24 mouse cellular contexts compared by ENCODE assay signal in genomic region chr6:36695481-36695880, GRCm38 (mm10).
DNase-seq lines count a peak whose midpoint lies in the region; ATAC-seq and TF ChIP-seq lines count a peak whose summit lies in the region.
"Had no signal": no experiment of that assay in that cellular context is flagged by ENCODE, and none has a peak within 500 bp of the region (broad histone marks: within the 10 kb centered on the region; RNA-seq: fewer than 3 reads in every experiment).

No protein-coding gene starts in this region.

- H3K27me3 ChIP-seq in embryonic facial prominence, embryonic 11.5 days (ENCODE audit: control insufficient read depth, insufficient read depth, low read length): no peaks in the 10 kb centered on the region
- no peaks in the 10 kb centered on the region for H3K27me3 ChIP-seq in embryonic facial prominence, embryonic 10.5 days (replicated peaks; ENCODE audit: low read depth, poor library complexity, severe bottlenecking)
- H3K27me3 ChIP-seq in kidney, postnatal 0 days (ENCODE audit: insufficient read depth, low read length): no peaks in the 10 kb centered on the region
- no peaks in the 10 kb centered on the region for H3K27me3 ChIP-seq in limb, embryonic 14.5 days (ENCODE audit: control insufficient read depth, insufficient read depth, low read length)
- no peaks in the 10 kb centered on the region for H3K27me3 ChIP-seq in heart, embryonic 10.5 days (ENCODE audit: insufficient read depth, poor library complexity, severe bottlenecking)
- H3K27me3 ChIP-seq: embryonic facial prominence, embryonic 13.5 days; heart, embryonic 12.5 days; liver, embryonic 13.5 days; lung, embryonic 15.5 days; neural tube, embryonic 13.5 days had no signal

- H3K9me3 ChIP-seq in embryonic facial prominence, embryonic 11.5 days (replicated peaks; ENCODE audit: control insufficient read depth, low read length): no peaks in the 10 kb centered on the region
- H3K9me3 ChIP-seq in embryonic facial prominence, embryonic 10.5 days: no peaks in the 10 kb centered on the region
- H3K9me3 ChIP-seq in kidney, postnatal 0 days (replicated peaks; ENCODE audit: low read length): no peaks in the 10 kb centered on the region
- no peaks in the 10 kb centered on the region for H3K9me3 ChIP-seq in limb, embryonic 14.5 days (ENCODE audit: control insufficient read depth, low read length)
- H3K9me3 ChIP-seq in heart, embryonic 10.5 days: no peaks in the 10 kb centered on the region
- H3K9me3 ChIP-seq: embryonic facial prominence, embryonic 13.5 days; heart, embryonic 12.5 days; liver, embryonic 13.5 days; lung, embryonic 15.5 days; neural tube, embryonic 13.5 days had no signal

- ATAC-seq in embryonic facial prominence, embryonic 11.5 days (replicated peaks; ENCODE audit: insufficient number of reproducible peaks, low FRiP score, low TSS enrichment, low read depth): no peak
- ATAC-seq in kidney, postnatal 0 days (replicated peaks; ENCODE audit: low FRiP score, low read depth): peak; percentile 29; the same call in 1 of the 2 replicates
- ATAC-seq in limb, embryonic 14.5 days (ENCODE audit: low FRiP score, low read depth): peak; percentile 31; the same call in 1 of the 2 replicates
- ATAC-seq: CD4-positive, CD25-positive, alpha-beta regulatory T cell, adult 4 months; forebrain, embryonic 16.5 days had no signal

- no peaks in the 10 kb centered on the region for H3K36me3 ChIP-seq in embryonic facial prominence, embryonic 11.5 days (replicated peaks; ENCODE audit: control insufficient read depth, insufficient read depth, low read depth, low read length)
- H3K36me3 ChIP-seq in embryonic facial prominence, embryonic 10.5 days (replicated peaks): no peaks in the 10 kb centered on the region
- no peaks in the 10 kb centered on the region for H3K36me3 ChIP-seq in kidney, postnatal 0 days (ENCODE audit: insufficient read depth, low read length)
- no peaks in the 10 kb centered on the region for H3K36me3 ChIP-seq in limb, embryonic 14.5 days (ENCODE audit: control insufficient read depth, insufficient read depth, low read length)
- no peaks in the 10 kb centered on the region for H3K36me3 ChIP-seq in heart, embryonic 10.5 days
- H3K36me3 ChIP-seq: embryonic facial prominence, embryonic 13.5 days; heart, embryonic 12.5 days; liver, embryonic 13.5 days; lung, embryonic 15.5 days; neural tube, embryonic 13.5 days had no signal

- H3K4me2 ChIP-seq in embryonic facial prominence, embryonic 11.5 days (ENCODE audit: low read depth, low read length): no peak overlapping the region
- H3K4me2 ChIP-seq in kidney, postnatal 0 days (ENCODE audit: low read length): no peak overlapping the region
- no peak overlapping the region for H3K4me2 ChIP-seq in limb, embryonic 14.5 days (replicated peaks; ENCODE audit: low read depth, low read length, severe bottlenecking)
- H3K4me2 ChIP-seq: embryonic facial prominence, embryonic 13.5 days; heart, embryonic 12.5 days; hindbrain, embryonic 14.5 days; liver, embryonic 13.5 days; lung, embryonic 15.5 days; midbrain, embryonic 11.5 days; neural tube, embryonic 13.5 days had no signal

- peak; percentile 10 for DNase-seq in embryonic facial prominence, embryonic 11.5 days (ENCODE audit: low spot score)
- no peak for DNase-seq in embryonic facial prominence, embryonic 10.5 days (ENCODE audit: low spot score)
- peak; percentile 21 for DNase-seq in kidney, postnatal 0 days (ENCODE audit: low spot score)
- no peak for DNase-seq in kidney, postnatal 25 days
- peak; percentile 46 for DNase-seq in embryo, embryonic 11 days
- DNase-seq in limb, embryonic 14.5 days (ENCODE audit: low spot score): peak; percentile 9
- DNase-seq in right cerebral cortex, postnatal 25 days: no peak
- DNase-seq in heart, embryonic 10.5 days (ENCODE audit: low spot score): no peak
- DNase-seq: adrenal gland, postnatal 25 days; cerebellum, adult 11-12 months; cerebellum, postnatal 14 days; heart, postnatal 14 days; liver, embryonic 13.5 days; lung, postnatal 4 days; spleen, adult 18-20 months; thymus, postnatal 4 days had no signal

- no peak overlapping the region for H3K9ac ChIP-seq in embryonic facial prominence, embryonic 11.5 days (replicated peaks; ENCODE audit: low read length)
- no peak overlapping the region for H3K9ac ChIP-seq in kidney, postnatal 0 days (ENCODE audit: low read depth, low read length)
- H3K9ac ChIP-seq in limb, embryonic 14.5 days (ENCODE audit: low read depth, low read length, severe bottlenecking): no peak overlapping the region
- H3K9ac ChIP-seq: embryonic facial prominence, embryonic 13.5 days; heart, embryonic 12.5 days; hindbrain, embryonic 14.5 days; liver, embryonic 13.5 days; lung, embryonic 15.5 days; neural tube, embryonic 13.5 days had no signal

- H3K4me3 ChIP-seq in embryonic facial prominence, embryonic 11.5 days (ENCODE audit: low read depth, low read length): no peak overlapping the region
- H3K4me3 ChIP-seq in embryonic facial prominence, embryonic 10.5 days: no peak overlapping the region
- no peak overlapping the region for H3K4me3 ChIP-seq in kidney, postnatal 0 days (replicated peaks; ENCODE audit: low read depth, low read length)
- H3K4me3 ChIP-seq in limb, embryonic 14.5 days (replicated peaks; ENCODE audit: low read length): no peak overlapping the region
- H3K4me3 ChIP-seq in heart, embryonic 10.5 days: no peak overlapping the region
- H3K4me3 ChIP-seq: embryonic facial prominence, embryonic 13.5 days; heart, embryonic 12.5 days; liver, embryonic 13.5 days; lung, embryonic 15.5 days; neural tube, embryonic 13.5 days had no signal

- 20% methylated on average over 3 of the region's 3 CpGs for whole genome bisulfite sequencing in embryonic facial prominence, embryonic 11.5 days
- WGBS in embryonic facial prominence, embryonic 10.5 days: 30% methylated on average over 3 of the region's 3 CpGs
- WGBS in kidney, postnatal 0 days: 24% methylated on average over 3 of the region's 3 CpGs
- WGBS in limb, embryonic 14.5 days: 37% methylated on average over 3 of the region's 3 CpGs
- WGBS in heart, embryonic 10.5 days: 64% methylated on average over 3 of the region's 3 CpGs

- no peak for TF ChIP-seq POLR2A in limb, embryonic 14.5 days (IDR thresholded peaks at IDR 0.05; ENCODE audit: borderline replicate concordance, extremely low read depth, insufficient read depth, insufficient read length)

- TF ChIP-seq CTCF in kidney, postnatal 0 days (IDR thresholded peaks at IDR 0.05; ENCODE audit: low read depth): no peak

- no peak overlapping the region for H3K27ac ChIP-seq in embryonic facial prominence, embryonic 11.5 days (replicated peaks; ENCODE audit: low read depth, low read length)
- no peak overlapping the region for H3K27ac ChIP-seq in embryonic facial prominence, embryonic 10.5 days (replicated peaks)
- H3K27ac ChIP-seq in kidney, postnatal 0 days: no peak overlapping the region
- H3K27ac ChIP-seq in limb, embryonic 14.5 days (replicated peaks; ENCODE audit: low read depth, low read length): no peak overlapping the region
- no peak overlapping the region for H3K27ac ChIP-seq in heart, embryonic 10.5 days
- H3K27ac ChIP-seq: embryonic facial prominence, embryonic 13.5 days; hindbrain, embryonic 14.5 days; liver, embryonic 13.5 days; lung, embryonic 15.5 days; neural tube, embryonic 13.5 days had no signal

- no peaks in the 10 kb centered on the region for H3K4me1 ChIP-seq in embryonic facial prominence, embryonic 11.5 days (ENCODE audit: control insufficient read depth, insufficient read depth, low read length)
- peaks cover 14% of the 10 kb centered on the region for H3K4me1 ChIP-seq in embryonic facial prominence, embryonic 10.5 days
- H3K4me1 ChIP-seq in kidney, postnatal 0 days (replicated peaks; ENCODE audit: insufficient read depth, low read length): 0 out of 2 replicates have a peak, but pooled peaks cover 4% of the 10 kb centered on the region
- no peaks in the 10 kb centered on the region for H3K4me1 ChIP-seq in limb, embryonic 14.5 days (ENCODE audit: control insufficient read depth, insufficient read depth, low read length)
- no peaks in the 10 kb centered on the region for H3K4me1 ChIP-seq in heart, embryonic 10.5 days
- H3K4me1 ChIP-seq: heart, embryonic 12.5 days; liver, embryonic 13.5 days; lung, embryonic 15.5 days; neural tube, embryonic 13.5 days had no signal

Comparison
In these comparisons a context has a peak if more than half of its experiments do, and no peak if none do; other contexts are left out.
1. DNase-seq: peak in embryonic facial prominence, embryonic 11.5 days (single experiment), kidney, postnatal 0 days (single experiment), embryo, embryonic 11 days (single experiment) and limb, embryonic 14.5 days (single experiment); none in embryonic facial prominence, embryonic 10.5 days (single experiment), kidney, postnatal 25 days (0 of 2), right cerebral cortex, postnatal 25 days (single experiment) and heart, embryonic 10.5 days (single experiment).